Mouse (Mus musculus): Measurements from ENCODE around the gene Pank3. TPM values are rescaled to one million over a fixed set of nuclear protein-coding genes. Genes with fewer than 3 reads are reported as not detected.

Pank3 gene
- polyA plus RNA-seq, 1 experiment from 2014 or later = 12.4 TPM

DNA sequence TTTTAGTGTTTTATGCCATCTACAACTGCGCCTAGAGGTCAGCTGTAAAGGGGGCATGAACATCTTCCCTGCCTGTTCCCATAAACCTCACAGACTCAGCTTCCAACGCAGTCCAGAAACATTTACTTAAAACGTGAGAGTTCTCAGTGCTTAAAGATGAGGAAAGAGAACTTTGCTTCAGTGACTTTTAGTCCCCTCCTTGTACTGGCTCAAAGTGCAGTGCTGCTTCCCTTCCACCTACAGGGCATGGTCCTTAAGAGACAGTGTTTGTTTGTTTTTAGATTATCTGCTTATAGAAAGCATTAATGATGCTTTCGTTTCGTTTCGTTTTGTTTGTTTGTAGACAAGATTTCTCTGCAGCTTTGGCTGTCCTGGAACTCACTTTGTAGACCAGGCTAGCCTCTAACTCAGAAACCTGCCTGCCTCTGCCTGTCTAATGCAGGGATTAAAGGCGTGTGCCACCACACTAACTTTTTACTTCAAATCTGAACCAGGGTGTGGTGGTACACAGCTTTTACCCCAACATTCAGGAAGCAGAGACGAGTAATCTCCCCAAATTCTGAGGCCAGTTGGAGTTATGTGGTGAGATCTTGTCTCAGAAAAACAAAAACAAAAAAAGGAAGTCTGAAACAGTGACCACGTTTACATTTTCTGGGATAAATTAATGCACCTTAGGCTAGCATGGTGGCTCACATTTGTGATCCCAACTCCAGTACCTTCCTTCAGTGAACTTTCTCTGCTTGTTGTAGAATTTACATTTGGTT, 1.6 kb downstream of the Pank3 start:
- 43% methylated on average over 9 of the region's 9 CpGs for WGBS
- Histone ChIP-seq H3K4me1 (ENCODE audit: insufficient read depth, low read depth, low read length) (peaks cover 11% of the 10 kb centered on the region), H3K9me3 (ENCODE audit: low read length) (no peaks in the 10 kb centered on the region), H3K36me3 (ENCODE audit: insufficient read depth, low read length) (no peaks in the 10 kb centered on the region), H3K4me2 (replicated peaks; ENCODE audit: low read depth, low read length) (peak overlapping the region; percentile 80), H3K27ac (ENCODE audit: low read length) (no peak overlapping the region; the same call in 1 of the 2 replicates), H3K27me3 (replicated peaks; ENCODE audit: insufficient read depth, low read length) (no peaks in the 10 kb centered on the region), H3K9ac (replicated peaks; ENCODE audit: low read depth) (peak overlapping the region; percentile 91), H3K4me3 (ENCODE audit: low read depth, low read length) (peak overlapping the region; percentile 84)
- DNase-seq (ENCODE audit: low spot score) = no peak
- TF ChIP-seq CTCF (IDR thresholded peaks at IDR 0.05) (no peak), EP300 (IDR thresholded peaks at IDR 0.05) (no peak)
- no peak for ATAC-seq

- peaks cover 23% of the 10 kb centered on the region for H3K36me3 ChIP-seq (ENCODE audit: insufficient read depth, low read length)
- no peaks in the 10 kb centered on the region for H3K27me3 ChIP-seq (replicated peaks; ENCODE audit: insufficient read depth, low read length)
- ATAC-seq (no peak), DNase-seq (ENCODE audit: low spot score) (no peak)
- H3K4me3 ChIP-seq (ENCODE audit: low read depth, low read length) = no peak overlapping the region
- H3K4me1 ChIP-seq (ENCODE audit: insufficient read depth, low read depth, low read length) = peaks cover 7% of the 10 kb centered on the region; the same call in 1 of the 2 replicates
- WGBS = 92% methylated on average over 3 of the region's 3 CpGs
- H3K27ac ChIP-seq (ENCODE audit: low read length) = no peak overlapping the region
- TF ChIP-seq CTCF (IDR thresholded peaks at IDR 0.05) (no peak), EP300 (IDR thresholded peaks at IDR 0.05) (no peak)
- no peak overlapping the region for H3K4me2 ChIP-seq (replicated peaks; ENCODE audit: low read depth, low read length)
- no peaks in the 10 kb centered on the region for H3K9me3 ChIP-seq (ENCODE audit: low read length)
- no peak overlapping the region for H3K9ac ChIP-seq (replicated peaks; ENCODE audit: low read depth)
Observed at GRCm38 (mm10) chr11:35775606-35776005, 6.3 kb downstream of the Pank3 start.

GRCm38 (mm10) chr11:35776452-35776851, 7.2 kb downstream of the Pank3 start:
- WGBS = 81% methylated on average over 3 of the region's 3 CpGs
- TF ChIP-seq EP300 (IDR thresholded peaks at IDR 0.05) (no peak), CTCF (IDR thresholded peaks at IDR 0.05) (no peak)
- ATAC-seq = no peak

GRCm38 (mm10) chr11:35780336-35780735, 11.1 kb downstream of the Pank3 start:
- no peak for DNase-seq (ENCODE audit: low spot score)
- 73% methylated on average over 3 of the region's 3 CpGs for WGBS

More at GRCm38 (mm10) chr11:35776452-35776851, 7.2 kb downstream of the Pank3 start:
- Histone ChIP-seq H3K9ac (replicated peaks; ENCODE audit: low read depth) (no peak overlapping the region), H3K9me3 (ENCODE audit: low read length) (no peaks in the 10 kb centered on the region), H3K36me3 (ENCODE audit: insufficient read depth, low read length) (peaks cover 23% of the 10 kb centered on the region), H3K27me3 (replicated peaks; ENCODE audit: insufficient read depth, low read length) (no peaks in the 10 kb centered on the region), H3K4me3 (ENCODE audit: low read depth, low read length) (no peak overlapping the region), H3K27ac (ENCODE audit: low read length) (no peak overlapping the region), H3K4me2 (replicated peaks; ENCODE audit: low read depth, low read length) (no peak overlapping the region), H3K4me1 (ENCODE audit: insufficient read depth, low read depth, low read length) (no peaks in the 10 kb centered on the region)
- DNase-seq (ENCODE audit: low spot score) = no peak

DNA sequence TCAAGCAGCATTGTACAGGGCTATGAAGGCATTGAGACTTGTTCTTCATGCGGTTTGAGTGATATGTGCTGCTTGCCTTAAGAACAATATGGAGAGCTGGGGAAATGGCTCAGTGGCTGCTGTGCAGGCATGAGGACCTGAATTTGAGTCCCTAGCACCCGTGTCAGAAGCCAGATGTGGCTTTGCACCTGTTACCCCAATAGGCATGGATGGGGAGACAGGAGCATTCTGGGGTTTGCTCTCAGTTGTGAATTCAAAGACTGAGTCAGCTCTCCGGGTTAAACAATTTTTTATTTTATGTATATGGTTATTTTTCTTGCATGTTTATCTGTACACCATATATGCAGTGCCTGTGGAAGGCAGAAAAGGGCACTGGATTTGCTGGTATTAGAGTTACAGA, 13.2 kb downstream of the Pank3 start:
- no peak for ATAC-seq
- Histone ChIP-seq H3K4me1 (ENCODE audit: insufficient read depth, low read depth, low read length) (no peaks in the 10 kb centered on the region), H3K27me3 (replicated peaks; ENCODE audit: insufficient read depth, low read length) (no peaks in the 10 kb centered on the region), H3K9ac (replicated peaks; ENCODE audit: low read depth) (no peak overlapping the region), H3K27ac (ENCODE audit: low read length) (no peak overlapping the region), H3K9me3 (ENCODE audit: low read length) (no peaks in the 10 kb centered on the region), H3K36me3 (ENCODE audit: insufficient read depth, low read length) (peaks cover 46% of the 10 kb centered on the region), H3K4me2 (replicated peaks; ENCODE audit: low read depth, low read length) (no peak overlapping the region), H3K4me3 (ENCODE audit: low read depth, low read length) (no peak overlapping the region)
- DNase-seq (ENCODE audit: low spot score) = no peak
- TF ChIP-seq CTCF (IDR thresholded peaks at IDR 0.05) (no peak), EP300 (IDR thresholded peaks at IDR 0.05) (no peak)
- WGBS = 93% methylated on average over 3 of the region's 3 CpGs

More at GRCm38 (mm10) chr11:35780336-35780735, 11.1 kb downstream of the Pank3 start:
- no peaks in the 10 kb centered on the region for H3K4me1 ChIP-seq (ENCODE audit: insufficient read depth, low read depth, low read length)
- no peaks in the 10 kb centered on the region for H3K27me3 ChIP-seq (replicated peaks; ENCODE audit: insufficient read depth, low read length)
- ATAC-seq = no peak
- H3K9me3 ChIP-seq (ENCODE audit: low read length) = no peaks in the 10 kb centered on the region
- H3K9ac ChIP-seq (replicated peaks; ENCODE audit: low read depth) = no peak overlapping the region
- no peak overlapping the region for H3K4me2 ChIP-seq (replicated peaks; ENCODE audit: low read depth, low read length)
- peaks cover 46% of the 10 kb centered on the region for H3K36me3 ChIP-seq (ENCODE audit: insufficient read depth, low read length)
- H3K4me3 ChIP-seq (ENCODE audit: low read depth, low read length) = no peak overlapping the region
- TF ChIP-seq CTCF (IDR thresholded peaks at IDR 0.05) (no peak), EP300 (IDR thresholded peaks at IDR 0.05) (no peak)
- no peak overlapping the region for H3K27ac ChIP-seq (ENCODE audit: low read length)

DNA sequence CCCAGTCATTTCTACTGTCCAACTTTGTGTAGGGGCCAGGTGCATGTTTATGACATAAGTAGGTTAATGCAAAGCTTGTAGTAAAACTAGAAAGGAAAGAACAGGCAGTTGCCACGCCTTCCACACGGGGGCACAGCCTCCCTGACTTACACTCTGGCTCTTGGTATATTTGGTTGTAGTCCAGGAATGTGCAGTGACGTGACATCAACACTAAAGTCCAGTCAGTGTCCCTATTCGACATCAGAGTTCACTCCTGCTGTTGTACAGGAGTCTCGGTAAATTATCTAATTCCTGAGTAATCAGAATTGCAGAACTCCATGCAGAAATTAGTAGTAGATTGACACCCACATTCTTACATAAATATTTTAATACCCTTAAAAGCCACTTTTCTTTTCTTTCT, 13.8 kb downstream of the Pank3 start:
- H3K27me3 ChIP-seq (replicated peaks; ENCODE audit: insufficient read depth, low read length) = no peaks in the 10 kb centered on the region
- no peak overlapping the region for H3K4me3 ChIP-seq (ENCODE audit: low read depth, low read length)
- H3K9ac ChIP-seq (replicated peaks; ENCODE audit: low read depth) = no peak overlapping the region
- no peaks in the 10 kb centered on the region for H3K4me1 ChIP-seq (ENCODE audit: insufficient read depth, low read depth, low read length)
- H3K9me3 ChIP-seq (ENCODE audit: low read length) = no peaks in the 10 kb centered on the region
- 82% methylated on average over 5 of the region's 5 CpGs for WGBS
- no peak overlapping the region for H3K4me2 ChIP-seq (replicated peaks; ENCODE audit: low read depth, low read length)
- H3K27ac ChIP-seq (ENCODE audit: low read length) = no peak overlapping the region
- DNase-seq (ENCODE audit: low spot score) = no peak
- no peak for ATAC-seq
- TF ChIP-seq CTCF (IDR thresholded peaks at IDR 0.05) (peak; percentile 29), EP300 (IDR thresholded peaks at IDR 0.05) (no peak)
- H3K36me3 ChIP-seq (ENCODE audit: insufficient read depth, low read length) = peaks cover 40% of the 10 kb centered on the region
